Mouse (Mus musculus): ENCODE measurements around the gene Spint5.

- TF ChIP-seq CTCF (conservative IDR thresholded peaks at IDR 0.05; ENCODE audit: insufficient read depth, insufficient read length, low read depth, low read length) (no peak), POLR2A (IDR thresholded peaks at IDR 0.05; ENCODE audit: low read depth, low read length) (no peak)
Observed at GRCm38 (mm10) chr2:164705991-164706390, 9.1 kb upstream of the Spint5 start.
